Mouse (Mus musculus): ENCODE measurements around the gene CK137956. TPM values are rescaled to one million over a fixed set of nuclear protein-coding genes. Genes with fewer than 3 reads are reported as not detected.

The CK137956 gene
- total RNA-seq (2022) = under 1 TPM; 0.45 to 0.99 (median 0.83) TPM

GRCm38 (mm10) chr4:127970901-127971868, at the start of gene CK137956:
CK137956 (minus strand) TSS chr4:127970951.
- DNase-seq (ENCODE audit: low spot score in 2 of 2) = no peak

DNA sequence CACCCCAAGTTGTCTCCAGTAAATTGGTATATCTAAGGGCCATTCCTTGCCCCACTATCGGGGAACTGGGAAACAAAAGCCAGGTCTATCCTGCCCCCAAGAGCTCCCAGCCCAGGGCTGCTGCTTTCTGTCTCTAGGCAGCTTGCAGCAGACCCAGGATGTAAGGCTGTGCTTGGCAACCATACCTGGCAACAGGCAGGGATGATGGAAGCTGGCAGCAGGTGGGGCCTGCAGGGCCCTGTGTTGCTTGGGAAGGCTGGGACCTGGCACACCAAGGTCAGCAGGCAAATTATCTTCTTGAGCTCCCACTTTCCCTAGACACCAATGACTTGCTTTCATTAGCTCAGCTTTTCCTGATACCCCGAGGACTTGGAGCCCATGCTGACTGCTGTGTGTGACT, 48.7 kb upstream of the CK137956 start:
- peak in 1 of 2 experiments; percentile 28 for DNase-seq (ENCODE audit: low spot score in 2 of 2)

GRCm38 (mm10) chr4:128004797-128005452, 34.2 kb upstream of the CK137956 start:
- DNase-seq (ENCODE audit: low spot score in 2 of 2) = no peak

DNA sequence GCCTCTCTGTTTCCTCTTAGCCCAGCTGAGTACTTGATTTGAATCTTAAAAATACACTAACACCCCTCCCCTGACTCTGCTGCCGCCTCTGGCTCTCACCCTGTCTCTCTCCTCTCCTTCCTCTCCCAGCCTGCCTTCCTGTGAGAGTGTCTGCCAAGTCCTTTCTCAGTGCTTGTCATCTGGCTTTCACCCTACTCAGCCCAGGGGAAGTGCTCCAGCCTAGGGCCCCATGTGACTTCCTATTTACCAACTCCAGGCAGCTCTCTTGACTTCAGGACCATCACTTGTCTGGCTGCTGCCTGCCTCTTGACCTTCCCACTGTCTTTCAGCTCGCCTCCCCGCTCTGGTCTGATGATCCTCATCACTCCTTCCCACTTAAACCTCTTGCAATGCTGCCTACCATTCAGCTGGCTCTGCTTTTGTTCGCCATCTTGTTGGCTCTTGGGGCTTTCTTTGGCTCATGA, 31.9 kb upstream of the CK137956 start:
- no peak for DNase-seq (ENCODE audit: low spot score in 2 of 2)

DNA sequence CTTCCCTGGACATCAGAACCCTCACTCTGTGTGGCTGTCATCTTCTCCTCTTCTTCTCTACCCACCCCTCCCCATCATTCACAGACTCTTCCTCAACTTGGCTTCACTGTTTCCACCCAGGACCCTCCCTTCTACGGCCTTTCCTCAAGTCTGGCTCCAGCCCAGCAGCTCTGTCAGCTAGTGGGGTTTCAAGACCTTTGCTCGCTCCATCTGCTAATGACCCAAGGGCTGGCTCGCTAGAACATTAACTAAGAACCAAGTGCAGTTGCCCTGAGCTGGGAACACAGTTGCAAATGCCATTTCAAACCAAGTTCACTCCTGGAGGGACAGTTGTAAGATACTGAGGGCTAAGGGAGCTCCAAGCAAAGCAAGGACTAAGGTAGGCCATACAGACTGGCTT, 28.5 kb upstream of the CK137956 start:
- DNase-seq (ENCODE audit: low spot score in 2 of 2) = no peak

DNA sequence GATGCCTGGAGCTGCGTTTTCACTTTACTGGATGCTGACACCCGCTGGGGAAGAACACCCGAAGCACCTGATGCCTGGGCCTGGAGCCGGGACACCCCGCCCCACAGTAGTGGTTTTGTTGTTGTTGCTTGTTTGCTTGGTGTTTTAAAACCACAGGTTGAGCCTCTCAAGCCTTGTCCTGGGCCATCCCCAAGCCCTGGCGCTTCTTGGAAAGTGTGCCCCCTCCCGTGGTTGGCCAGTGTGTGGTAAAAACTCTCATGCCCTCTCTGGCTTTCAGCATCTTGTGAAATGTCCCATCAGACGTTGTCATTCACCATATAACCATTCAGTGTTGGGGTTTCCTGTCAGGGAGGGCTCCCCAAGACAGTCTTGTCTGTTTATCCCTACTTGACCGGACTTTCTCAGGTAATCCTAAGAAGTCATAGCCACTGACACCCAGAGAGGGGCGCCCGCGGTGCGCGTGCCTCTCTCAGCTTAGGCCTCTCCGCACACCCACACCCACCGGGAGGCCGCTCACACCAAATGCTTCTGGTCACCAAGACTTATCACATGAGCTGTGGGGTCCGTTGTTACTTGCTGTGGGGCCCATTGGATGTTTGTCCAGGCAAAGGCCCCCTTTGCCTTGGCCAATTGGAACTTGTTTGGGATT, 18.7 kb upstream of the CK137956 start:
- DNase-seq (ENCODE audit: low spot score in 2 of 2) = peak; percentile 42 to 58

GRCm38 (mm10) chr4:127988526-127989180, 17.9 kb upstream of the CK137956 start:
- DNase-seq (ENCODE audit: low spot score in 2 of 2) = no peak

DNA sequence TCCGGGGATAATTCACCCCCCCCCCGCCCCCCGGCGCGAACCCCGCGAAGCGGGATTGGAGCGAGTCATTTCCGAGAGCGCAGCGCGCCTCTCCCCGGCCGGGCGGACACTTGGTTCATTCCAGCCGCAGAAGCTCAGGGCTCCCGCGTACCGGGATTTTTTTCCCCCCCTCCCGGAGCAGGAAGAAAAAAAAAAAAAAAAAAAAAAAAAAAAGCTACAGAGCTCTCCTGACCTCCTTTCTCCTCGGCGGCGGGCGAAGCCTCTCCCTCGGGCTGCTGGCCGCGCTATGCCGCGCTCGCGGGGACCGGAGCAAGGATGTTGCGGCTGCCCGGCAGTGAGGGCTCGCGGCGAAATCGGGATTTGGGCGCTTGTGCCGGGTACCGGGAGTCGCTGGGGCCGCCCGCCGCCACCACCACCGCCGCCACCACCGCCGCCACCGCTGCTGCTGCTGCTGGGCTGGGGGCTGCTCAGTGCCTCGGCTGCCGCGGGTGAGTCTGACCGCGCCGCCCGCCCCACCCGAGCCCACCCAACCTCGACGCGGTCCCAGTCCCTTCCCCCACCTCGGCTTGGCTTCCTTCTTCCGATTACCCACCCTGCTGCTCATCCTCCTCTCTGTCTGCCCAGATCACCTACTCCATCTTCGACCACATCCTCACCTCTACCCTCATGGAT, 17.2 kb upstream of the CK137956 start, which contains the start of gene Csmd2:
Gene Csmd2 (plus strand): TSS at position 74 of the 672 bp plus-strand sequence.
- peak in 1 of 2 experiments; percentile 65 for DNase-seq (ENCODE audit: low spot score in 2 of 2)

DNA sequence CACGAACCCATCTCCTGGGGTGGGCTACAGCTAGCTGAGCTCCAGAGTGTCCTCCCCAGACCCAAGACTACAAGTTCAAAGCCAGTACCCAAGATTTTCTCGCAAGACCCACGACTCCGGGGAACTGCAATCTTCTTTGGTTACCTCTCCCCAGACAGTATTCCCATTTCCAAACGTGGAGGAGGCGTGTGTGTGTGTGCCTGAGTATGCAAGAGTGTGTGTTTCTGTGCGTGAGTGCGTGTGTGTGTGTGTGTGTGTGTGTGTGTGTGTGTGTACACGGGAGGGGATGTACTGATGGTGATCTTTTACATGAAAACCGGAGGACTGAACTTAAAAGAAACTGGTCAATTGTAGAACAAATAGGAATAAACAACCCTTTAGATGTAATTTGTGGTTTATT, 16.5 kb upstream of the CK137956 start:
- DNase-seq (ENCODE audit: low spot score in 2 of 2) = no peak

- peak in 1 of 2 experiments; percentile 30 for DNase-seq (ENCODE audit: low spot score in 2 of 2)
Measured at GRCm38 (mm10) chr4:127986491-127987075, 15.8 kb upstream of the CK137956 start.

GRCm38 (mm10) chr4:127985874-127986273, 15.1 kb upstream of the CK137956 start:
- peak; percentile 55 to 67 for DNase-seq (ENCODE audit: low spot score in 2 of 2)

GRCm38 (mm10) chr4:127984426-127984825, 13.7 kb upstream of the CK137956 start:
- DNase-seq (ENCODE audit: low spot score in 2 of 2) = no peak

GRCm38 (mm10) chr4:127981125-127981524, 10.4 kb upstream of the CK137956 start:
- DNase-seq (ENCODE audit: low spot score in 2 of 2) = no peak

DNA sequence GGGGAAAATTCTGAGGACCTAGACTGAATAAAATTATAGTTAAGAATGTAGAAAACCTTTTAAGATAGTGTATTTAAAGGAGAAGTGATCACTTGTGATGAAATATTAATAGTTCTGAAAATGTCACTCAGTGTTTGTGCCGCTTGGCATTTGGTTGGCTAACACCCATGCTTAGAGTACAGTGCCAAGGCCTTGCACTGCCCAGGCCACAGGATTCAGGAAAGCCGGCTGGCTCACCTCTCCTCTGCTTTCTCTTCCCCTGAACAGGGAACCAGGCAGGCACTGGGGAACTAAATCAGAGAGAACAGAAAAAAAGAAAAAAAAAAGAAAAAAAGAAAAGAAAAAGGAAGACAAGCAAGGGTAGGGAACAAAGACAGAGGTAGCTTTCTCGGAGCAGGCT, 2.2 kb upstream of the CK137956 start:
- no peak for DNase-seq (ENCODE audit: low spot score in 2 of 2)

GRCm38 (mm10) chr4:127970018-127970421, 731 bp downstream of the CK137956 start:
- DNase-seq (ENCODE audit: low spot score in 2 of 2) = no peak

GRCm38 (mm10) chr4:127969101-127969500, 1.6 kb downstream of the CK137956 start:
- no peak for DNase-seq (ENCODE audit: low spot score in 2 of 2)

- no peak for DNase-seq (ENCODE audit: low spot score in 2 of 2)
Measured at GRCm38 (mm10) chr4:127953006-127953710, 17.6 kb downstream of the CK137956 start.

GRCm38 (mm10) chr4:127947696-127948095, 23.1 kb downstream of the CK137956 start:
- DNase-seq (ENCODE audit: low spot score in 2 of 2) = no peak

GRCm38 (mm10) chr4:127937474-127937873, 33.3 kb downstream of the CK137956 start:
- no peak for DNase-seq (ENCODE audit: low spot score in 2 of 2)
